Mouse (Mus musculus): ENCODE measurements at regions not wholly inside any gene's neighbourhood (a gene's known extent, or its start where the extent isn't known, plus 50 kb on each side); places are given as distances from the start of the nearest gene placed in this dataset.
A peak's percentile ranks its signal among the peaks of the same experiment; 100 is the strongest.
"Not testable (repeated sequence)": the region's sequence is repeated elsewhere in the genome, so short reads cannot be mapped to it uniquely, and the experiment has no call there.

GRCm38 (mm10) chr16:3114473-3115335 is 476.1 kb upstream of the Olfr161 start:
- DNase-seq: peak; percentile 46
- intact Hi-C loops (cut with DNase I); H3K27ac ChIP-seq; H3K4me3 ChIP-seq: not testable (repeated sequence)

GRCm38 (mm10) chr16:3115336-3116112 is 475.3 kb upstream of the Olfr161 start:
- H3K27ac ChIP-seq; intact Hi-C loops (cut with DNase I); H3K4me3 ChIP-seq: not testable (repeated sequence)
- DNase-seq: peak; percentile 22

- intact Hi-C loops (cut with DNase I); H3K27ac ChIP-seq; DNase-seq; H3K4me3 ChIP-seq: not testable (repeated sequence)
Observed at GRCm38 (mm10) chr16:3116113-3116511, 474.7 kb upstream of the Olfr161 start.

DNA sequence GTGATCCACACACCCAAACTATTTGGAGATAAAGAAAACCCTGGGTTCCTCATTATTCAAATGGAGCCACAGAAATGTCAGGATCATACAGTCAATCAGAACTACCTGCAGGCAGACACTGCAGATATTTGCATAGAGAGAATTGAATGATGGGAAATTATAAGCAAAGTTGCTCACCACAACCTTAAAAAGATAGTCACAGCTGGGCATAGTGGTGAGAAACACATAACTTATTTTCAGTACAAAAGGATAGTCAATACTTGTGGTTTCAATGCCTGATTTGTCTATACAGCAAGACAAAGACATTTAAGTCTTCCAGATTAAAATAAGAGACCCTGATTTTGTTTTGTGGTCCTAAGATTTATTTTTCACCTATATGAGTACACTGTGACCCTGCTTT is 469.6 kb upstream of the Olfr161 start:
- DNase-seq; H3K4me3 ChIP-seq; H3K27ac ChIP-seq; intact Hi-C loops (cut with DNase I): not testable (repeated sequence)

GRCm38 (mm10) chr16:3122145-3122860 is 468.5 kb upstream of the Olfr161 start:
- H3K4me3 ChIP-seq; H3K27ac ChIP-seq; DNase-seq; intact Hi-C loops (cut with DNase I): not testable (repeated sequence)

- intact Hi-C loops (cut with DNase I); H3K4me3 ChIP-seq; H3K27ac ChIP-seq: not testable (repeated sequence)
- TF ChIP-seq CTCF (IDR thresholded peaks at IDR 0.05): peak; percentile 54
- peak; percentile 15 for DNase-seq
Observed at GRCm38 (mm10) chr16:3122861-3123477, 467.9 kb upstream of the Olfr161 start.

DNA sequence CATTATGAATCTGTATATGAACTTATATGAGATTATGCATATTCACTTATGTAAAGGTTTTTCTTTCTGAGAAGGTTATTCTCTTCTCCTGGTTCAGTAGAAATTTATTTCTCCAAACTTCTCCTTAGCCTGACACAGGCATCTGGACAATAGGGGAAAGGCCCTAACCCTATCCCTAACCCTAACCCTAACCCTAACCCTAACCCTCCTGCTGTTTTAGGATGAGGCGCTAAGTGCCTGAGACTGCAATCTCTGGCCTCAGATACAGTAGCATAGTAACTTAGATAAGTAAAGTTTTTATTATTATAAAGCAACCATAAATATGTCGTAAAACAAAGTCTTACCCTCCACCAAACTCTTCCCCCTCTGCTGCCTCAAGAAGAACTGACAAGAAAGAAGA is 463.5 kb upstream of the Olfr161 start:
- intact Hi-C loops (cut with DNase I); H3K27ac ChIP-seq; DNase-seq; H3K4me3 ChIP-seq: not testable (repeated sequence)

Measured in gastrocnemius, adult 2 months (tissue).